Mouse (Mus musculus) testis, adult 2 months (tissue): ENCODE results near the gene Dusp27.

Source experiments
- CTCF ChIP-seq: fragments of 200-500 bp; IDR thresholded peaks from 2 replicates; pipeline ENCODE4 v1.5.1; 2012; ENCODE audit warnings: low read depth, mild to moderate bottlenecking, inconsistent platforms, low read length, moderate library complexity; ENCODE audit not compliant: control insufficient read depth, insufficient read depth, insufficient replicate concordance
- POLR2A ChIP-seq: fragments of 200-500 bp; IDR thresholded peaks from 2 replicates; pipeline ENCODE4 v1.6.1; 2012; ENCODE audit warnings: low read depth, mild to moderate bottlenecking, inconsistent platforms, low read length, moderate library complexity; ENCODE audit not compliant: control insufficient read depth

GRCm38 (mm10) chr1:166167405-166167804, 39.7 kb upstream of the Dusp27 start:
- TF ChIP-seq CTCF (no peak), POLR2A (no peak)
